Mouse (Mus musculus): Measurements from ENCODE around the gene Uqcc1.
"Not testable (repeated sequence)": the region's sequence is repeated elsewhere in the genome, so short reads cannot be mapped to it uniquely, and the experiment has no call there.

Gene Uqcc1

GRCm38 (mm10) chr2:155939897-155940529 is 9.9 kb upstream of the Uqcc1 start:
- DNase-seq (ENCODE audit: low read depth, low spot score): no peak

- peak; percentile 55 for DNase-seq (ENCODE audit: low read depth, low spot score)
These were observed 1.3 kb downstream of the Uqcc1 start for GRCm38 (mm10) chr2:155928711-155929345.

DNA sequence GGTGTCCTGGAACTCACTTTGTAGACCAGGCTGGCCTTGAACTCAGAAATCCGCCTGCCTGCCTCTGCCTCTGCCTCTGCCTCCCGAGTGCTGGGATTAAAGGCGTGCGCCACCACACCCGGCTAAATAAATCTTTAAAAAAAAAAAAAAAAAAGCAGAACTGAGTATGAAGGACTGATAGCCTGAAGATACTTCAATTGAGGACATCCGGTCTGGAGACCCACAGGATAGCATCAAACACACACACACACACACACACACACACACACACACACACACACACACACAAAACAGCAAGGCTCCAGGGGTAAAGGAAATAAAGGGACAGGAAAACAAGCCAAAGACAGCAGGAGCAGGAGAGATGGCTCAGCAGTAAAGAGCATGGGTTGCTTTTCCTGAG is 4.9 kb downstream of the Uqcc1 start:
- DNase-seq (ENCODE audit: low read depth, low spot score): not testable (repeated sequence)

DNA sequence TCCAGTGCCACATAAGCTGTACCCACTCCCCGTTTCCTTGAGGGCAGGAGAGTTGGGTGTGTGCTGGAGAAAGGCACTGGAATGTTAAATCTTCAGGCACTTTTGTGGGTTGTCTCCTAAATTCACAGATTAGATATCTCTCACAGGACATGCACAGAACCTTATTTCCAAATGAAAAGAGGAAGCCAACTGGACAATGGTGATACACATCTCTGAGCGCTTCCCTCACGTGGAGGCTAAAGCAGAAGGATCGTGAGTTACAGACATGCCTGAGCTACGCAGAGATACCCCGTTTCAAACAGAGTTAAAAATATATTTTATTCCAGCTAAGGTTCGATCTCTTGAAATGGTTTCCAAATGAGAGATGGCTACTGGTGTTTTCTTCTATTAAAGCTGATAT is 7.0 kb downstream of the Uqcc1 start:
- DNase-seq (ENCODE audit: low read depth, low spot score): no peak

- no peak for DNase-seq (ENCODE audit: low read depth, low spot score)
These were observed 15.4 kb downstream of the Uqcc1 start for GRCm38 (mm10) chr2:155914684-155915083.

- no peak for DNase-seq (ENCODE audit: low read depth, low spot score)
These were observed 26.5 kb downstream of the Uqcc1 start for GRCm38 (mm10) chr2:155903632-155904008.

- no peak for DNase-seq (ENCODE audit: low read depth, low spot score)
These were observed 27.0 kb downstream of the Uqcc1 start for GRCm38 (mm10) chr2:155902989-155903631.

- no peak for DNase-seq (ENCODE audit: low read depth, low spot score)
These were observed 34.9 kb downstream of the Uqcc1 start for GRCm38 (mm10) chr2:155895046-155895735.

DNA sequence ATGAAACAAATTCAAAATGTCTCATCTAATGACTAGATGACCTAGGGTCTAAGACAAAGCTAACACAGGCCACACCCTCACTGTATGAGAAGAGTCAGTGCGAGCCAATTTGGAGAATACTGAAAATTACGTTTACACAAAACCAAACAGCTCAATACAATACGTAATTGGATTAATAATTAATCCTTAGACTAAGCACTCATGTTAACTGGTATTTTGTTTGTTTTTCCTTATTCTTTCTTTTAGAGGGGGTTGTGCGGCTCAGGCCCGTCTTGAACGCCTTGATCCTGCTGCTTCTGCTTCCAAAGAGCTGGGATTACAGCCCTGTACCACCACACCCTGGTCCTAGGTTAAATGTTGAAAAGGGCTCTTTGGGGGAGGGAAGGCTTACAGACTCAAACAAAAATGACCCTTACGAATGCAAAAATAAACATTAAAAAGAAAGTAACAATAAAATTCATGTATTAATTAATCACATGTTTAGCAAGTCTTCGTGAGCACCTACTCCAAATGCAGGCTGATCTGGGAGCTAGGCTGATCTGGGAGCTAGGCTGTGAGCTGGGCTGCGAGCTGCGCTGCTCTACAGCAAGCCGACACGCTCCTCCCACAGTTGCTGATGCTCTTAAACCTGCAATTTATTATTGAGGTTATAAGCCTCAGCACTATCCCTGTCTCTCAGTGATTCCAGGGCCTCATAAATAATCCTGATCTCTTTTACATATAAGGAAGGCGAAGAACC is 35.6 kb downstream of the Uqcc1 start:
- no peak for DNase-seq (ENCODE audit: low read depth, low spot score)

DNA sequence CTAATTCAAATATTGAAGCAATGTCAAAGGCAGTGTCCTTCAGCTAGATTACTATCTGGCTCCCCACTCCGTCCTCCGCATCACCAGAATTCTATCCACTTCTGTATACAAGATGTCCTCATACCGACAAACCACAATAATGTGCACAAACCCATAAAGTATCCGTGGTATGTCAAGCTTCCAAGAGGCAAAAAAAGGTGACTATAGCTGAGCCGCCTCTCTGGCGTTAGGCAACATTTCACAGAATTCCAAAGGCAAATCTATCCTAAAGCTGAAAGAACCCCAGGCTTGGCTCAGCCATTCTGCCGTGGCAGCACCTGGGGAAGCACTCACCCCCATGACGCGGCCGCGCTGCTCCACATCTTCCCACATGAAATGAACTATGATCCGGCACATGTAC is 43.3 kb downstream of the Uqcc1 start:
- no peak for DNase-seq (ENCODE audit: low read depth, low spot score)

- no peak for DNase-seq (ENCODE audit: low read depth, low spot score)
These were observed 44.8 kb downstream of the Uqcc1 start for GRCm38 (mm10) chr2:155885271-155885697.

GRCm38 (mm10) chr2:155882087-155882486 is 48.0 kb downstream of the Uqcc1 start:
- no peak for DNase-seq (ENCODE audit: low read depth, low spot score)

DNA sequence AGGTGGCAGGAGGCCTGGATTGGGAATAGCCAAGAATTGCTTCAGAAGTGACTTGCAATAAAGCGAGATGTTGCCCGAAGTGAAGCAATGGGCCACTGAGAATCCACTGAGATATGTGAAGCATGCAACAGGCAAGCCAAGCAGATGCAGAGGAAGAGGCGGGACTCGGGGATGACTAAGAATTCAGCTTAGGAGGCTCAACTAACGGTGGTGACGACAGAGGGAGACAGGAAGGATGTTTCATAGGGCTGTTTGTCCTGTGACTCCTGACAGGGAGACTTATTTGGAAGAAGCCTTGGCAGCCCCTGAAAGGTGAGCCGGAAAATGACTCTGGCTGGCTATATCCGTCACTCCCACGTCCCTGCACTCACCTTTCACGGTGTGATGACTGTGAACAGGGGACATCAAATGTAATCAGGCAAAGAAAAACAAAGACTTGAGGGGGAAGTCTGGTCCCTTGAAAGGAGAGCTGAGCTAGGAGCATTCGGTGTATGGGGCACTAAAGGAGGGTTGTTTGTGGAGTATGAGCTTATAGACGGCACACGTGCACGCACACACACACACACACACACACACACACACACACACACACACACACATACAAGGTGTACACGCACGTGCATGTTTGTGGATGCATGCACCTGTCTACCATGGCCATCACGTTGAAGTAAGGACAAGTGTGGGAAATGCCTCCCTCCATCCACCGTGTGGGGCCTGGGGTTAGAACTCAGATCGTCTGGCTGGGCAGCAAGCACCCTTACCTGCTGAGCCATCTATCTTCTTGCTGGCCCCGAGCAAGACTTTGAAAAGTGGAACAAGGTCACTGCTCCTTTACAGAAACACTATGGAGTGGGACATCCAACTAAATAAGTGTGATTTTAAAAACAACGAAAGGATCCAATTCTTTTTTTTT is 50.9 kb downstream of the Uqcc1 start:
- peak; percentile 18 for DNase-seq (ENCODE audit: low read depth, low spot score)

GRCm38 (mm10) chr2:155873636-155874035 is 56.5 kb downstream of the Uqcc1 start:
- no peak for DNase-seq (ENCODE audit: low read depth, low spot score)

GRCm38 (mm10) chr2:155872930-155873507 is 57.1 kb downstream of the Uqcc1 start:
- no peak for DNase-seq (ENCODE audit: low read depth, low spot score)

DNA sequence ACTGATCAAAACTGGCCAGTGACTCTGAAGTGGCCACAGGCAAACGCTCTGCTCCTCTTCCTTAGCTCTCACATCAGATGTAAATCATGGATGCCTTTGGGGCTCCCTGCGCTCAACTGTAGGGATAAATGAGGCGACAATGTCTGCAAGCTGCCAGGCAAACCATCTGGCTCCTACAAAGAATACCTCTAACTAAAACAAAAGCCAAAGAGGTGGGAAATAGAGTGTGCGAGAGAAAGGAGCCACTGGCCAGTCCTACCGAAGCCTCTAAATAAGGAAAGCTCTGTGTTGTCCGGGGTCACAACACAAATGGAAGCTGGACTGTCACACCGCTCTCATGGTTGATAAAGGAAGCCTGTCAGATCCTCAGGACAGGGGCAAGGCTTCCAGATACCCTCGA is 57.6 kb downstream of the Uqcc1 start:
- no peak for DNase-seq (ENCODE audit: low read depth, low spot score)

GRCm38 (mm10) chr2:155869772-155870171 is 60.3 kb downstream of the Uqcc1 start:
- no peak for DNase-seq (ENCODE audit: low read depth, low spot score)

- no peak for DNase-seq (ENCODE audit: low read depth, low spot score)
These were observed 61.8 kb downstream of the Uqcc1 start for GRCm38 (mm10) chr2:155868320-155868719.

DNA sequence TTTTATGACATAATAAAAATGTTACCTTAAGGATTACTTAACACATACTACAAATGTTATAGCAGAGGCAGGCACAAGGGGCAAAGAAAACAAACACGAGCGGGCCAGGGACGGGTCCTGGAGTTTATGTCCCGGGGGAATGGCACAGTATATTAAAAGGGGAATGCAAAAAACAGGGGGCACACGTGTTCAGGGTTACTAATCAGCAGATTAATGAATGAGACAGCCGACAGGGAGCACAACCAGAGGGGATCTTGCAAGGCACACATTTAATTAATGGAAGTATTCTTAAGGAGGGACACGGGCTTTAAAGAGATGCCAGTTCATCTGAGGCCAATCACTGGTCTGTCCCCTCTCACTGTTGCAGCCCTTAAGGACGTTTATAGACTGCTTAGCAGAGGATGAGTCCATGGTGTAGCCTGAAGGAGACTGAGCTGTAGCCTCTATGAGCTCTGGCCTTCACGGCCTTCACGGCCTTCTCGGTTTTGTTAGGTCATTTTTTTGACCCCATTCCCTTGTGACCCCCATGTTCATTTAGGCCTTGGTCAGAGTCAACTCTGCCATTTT is 66.7 kb downstream of the Uqcc1 start:
- DNase-seq (ENCODE audit: low read depth, low spot score): no peak
